7 mouse cellular contexts compared by ENCODE assay signal in the genomic region with DNA sequence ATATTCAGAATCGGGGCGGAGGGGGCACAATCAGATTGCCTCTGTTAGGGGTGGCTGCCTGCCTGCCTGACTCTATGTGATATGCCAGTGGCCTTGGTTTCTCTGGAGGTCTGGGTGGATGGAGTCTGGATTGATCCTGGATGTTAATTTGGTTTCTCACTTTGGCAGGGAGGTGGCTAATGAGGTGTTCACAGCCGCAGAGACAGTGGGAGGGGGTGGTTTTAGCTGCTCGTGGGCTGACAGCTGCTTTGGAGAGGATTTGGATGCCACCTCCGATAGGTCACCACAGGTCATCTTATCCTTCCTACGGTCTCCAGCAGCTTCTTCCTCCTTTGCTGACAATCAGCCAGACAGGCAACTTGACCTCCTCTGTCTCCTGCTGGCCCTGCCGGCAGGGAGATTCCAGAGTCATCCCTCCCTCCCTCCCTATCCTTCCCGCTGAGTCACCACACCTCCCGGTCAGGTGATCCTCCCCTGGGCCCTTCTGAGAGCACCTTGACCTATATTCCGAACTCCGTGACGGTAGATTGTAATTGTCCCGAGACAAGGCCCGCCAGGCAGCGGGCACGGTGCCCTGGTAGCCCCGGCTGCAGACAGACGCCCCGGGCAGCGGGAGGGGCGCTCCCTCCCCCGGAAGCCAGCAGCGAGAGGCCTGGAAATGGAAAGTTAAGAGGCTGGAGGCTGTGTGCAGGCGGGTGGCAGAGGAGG. TPM values are rescaled to one million over a fixed set of nuclear protein-coding genes. Genes with fewer than 3 reads are reported as not detected.
DNase-seq lines count a peak whose midpoint lies in the region; ATAC-seq and TF ChIP-seq lines count a peak whose summit lies in the region.

No protein-coding gene starts in this region.

- H3K9me3 ChIP-seq in embryonic facial prominence, embryonic 13.5 days: no peaks in the 10 kb centered on the region
- no peaks in the 10 kb centered on the region for H3K9me3 ChIP-seq in limb, embryonic 14.5 days (ENCODE audit: control insufficient read depth, low read length)
- H3K9me3 ChIP-seq in midbrain, embryonic 15.5 days: no peaks in the 10 kb centered on the region

- WGBS in embryonic facial prominence, embryonic 13.5 days: 1% methylated on average over 24 of the region's 24 CpGs
- WGBS in limb, embryonic 14.5 days: 2% methylated on average over 23 of the region's 24 CpGs
- 1% methylated on average over 24 of the region's 24 CpGs for WGBS in midbrain, embryonic 15.5 days

- peak; percentile 93 for DNase-seq in adrenal gland, postnatal 14 days
- peak; percentile 86 to 87 for DNase-seq in heart, adult 9 months (ENCODE audit: low spot score in 2 of 2)
- peak; percentile 94 for DNase-seq in kidney, adult 9 months
- peak; percentile 31 for DNase-seq in limb, embryonic 14.5 days (ENCODE audit: low spot score)
- peak; percentile 22 to 51 for DNase-seq in spleen, postnatal 10 days (ENCODE audit: low spot score in 2 of 2)

- H3K4me1 ChIP-seq in embryonic facial prominence, embryonic 13.5 days: peaks cover 32% of the 10 kb centered on the region
- H3K4me1 ChIP-seq in limb, embryonic 14.5 days (ENCODE audit: control insufficient read depth, insufficient read depth, low read length): peaks cover 22% of the 10 kb centered on the region
- peaks cover 21% of the 10 kb centered on the region for H3K4me1 ChIP-seq in midbrain, embryonic 15.5 days

- 0 out of 2 replicates have a peak, but pooled peaks cover 3% of the 10 kb centered on the region for H3K36me3 ChIP-seq in embryonic facial prominence, embryonic 13.5 days
- no peaks in the 10 kb centered on the region for H3K36me3 ChIP-seq in limb, embryonic 14.5 days (ENCODE audit: control insufficient read depth, insufficient read depth, low read length)
- no peaks in the 10 kb centered on the region for H3K36me3 ChIP-seq in midbrain, embryonic 15.5 days (replicated peaks)

- TF ChIP-seq POLR2A in limb, embryonic 14.5 days (IDR thresholded peaks at IDR 0.05; ENCODE audit: borderline replicate concordance, extremely low read depth, insufficient read depth, insufficient read length): no peak

- peak overlapping the region; percentile 90 for H3K27ac ChIP-seq in embryonic facial prominence, embryonic 13.5 days
- peak overlapping the region; percentile 77 for H3K27ac ChIP-seq in limb, embryonic 14.5 days (replicated peaks; ENCODE audit: low read depth, low read length)
- peak overlapping the region; percentile 84 for H3K27ac ChIP-seq in midbrain, embryonic 15.5 days

- peak overlapping the region; percentile 83 for H3K4me2 ChIP-seq in embryonic facial prominence, embryonic 13.5 days
- H3K4me2 ChIP-seq in limb, embryonic 14.5 days (replicated peaks; ENCODE audit: low read depth, low read length, severe bottlenecking): peak overlapping the region; percentile 70
- H3K4me2 ChIP-seq in midbrain, embryonic 15.5 days: peak overlapping the region; percentile 68

- H3K9ac ChIP-seq in embryonic facial prominence, embryonic 13.5 days: peak overlapping the region; percentile 72
- H3K9ac ChIP-seq in limb, embryonic 14.5 days (ENCODE audit: low read depth, low read length, severe bottlenecking): peak overlapping the region; percentile 57
- peak overlapping the region; percentile 38 for H3K9ac ChIP-seq in midbrain, embryonic 15.5 days

- peak; percentile 34; the same call in 1 of the 2 replicates for ATAC-seq in embryonic facial prominence, embryonic 13.5 days (ENCODE audit: insufficient number of reproducible peaks, insufficient read depth, low FRiP score, low TSS enrichment, low read depth)
- peak; percentile 66 for ATAC-seq in limb, embryonic 14.5 days (ENCODE audit: low FRiP score, low read depth)
- peak; percentile 57 for ATAC-seq in midbrain, embryonic 15.5 days (replicated peaks)

- H3K4me3 ChIP-seq in embryonic facial prominence, embryonic 13.5 days: peak overlapping the region; percentile 48
- H3K4me3 ChIP-seq in limb, embryonic 14.5 days (replicated peaks; ENCODE audit: low read length): peak overlapping the region; percentile 39
- peak overlapping the region; percentile 36 for H3K4me3 ChIP-seq in midbrain, embryonic 15.5 days

- H3K27me3 ChIP-seq in embryonic facial prominence, embryonic 13.5 days: no peaks in the 10 kb centered on the region
- H3K27me3 ChIP-seq in limb, embryonic 14.5 days (ENCODE audit: control insufficient read depth, insufficient read depth, low read length): no peaks in the 10 kb centered on the region
- no peaks in the 10 kb centered on the region for H3K27me3 ChIP-seq in midbrain, embryonic 15.5 days (replicated peaks)

RNA-seq across cellular contexts. Expression of a gene that starts 48.7 kb away (rescaled TPM):
- 86.3 and 94.8 TPM in 2 replicates for total RNA-seq in adrenal gland, postnatal 14 days (2021)
- polyA plus RNA-seq in embryonic facial prominence, embryonic 13.5 days (2015; fragmentation: Nextera tagmentation; extraction: Ambion mirVana): 95.1 and 108 TPM in 2 replicates
- polyA plus RNA-seq in limb, embryonic 14.5 days (2012; rRNA removed): 97.2 and 127 TPM in 2 replicates
- 143 and 153 TPM in 2 replicates for polyA plus RNA-seq in limb, embryonic 14.5 days (2014; fragmentation: Nextera tagmentation; extraction: Ambion mirVana)
- 79.5 and 81.7 TPM in 2 replicates for polyA plus RNA-seq in midbrain, embryonic 15.5 days (2015; fragmentation: Nextera tagmentation; extraction: Ambion mirVana)

RNA-seq across cellular contexts. Expression of a gene that starts 59.7 kb away (rescaled TPM):
- not detected in 2 replicates for total RNA-seq in adrenal gland, postnatal 14 days (2021)
- 0.37 TPM in 1 of 2 replicates, not detected in the other for polyA plus RNA-seq in embryonic facial prominence, embryonic 13.5 days (2015; fragmentation: Nextera tagmentation; extraction: Ambion mirVana)
- polyA plus RNA-seq in limb, embryonic 14.5 days (2012; rRNA removed): not detected in 2 replicates
- not detected in 2 replicates for polyA plus RNA-seq in limb, embryonic 14.5 days (2014; fragmentation: Nextera tagmentation; extraction: Ambion mirVana)
- polyA plus RNA-seq in midbrain, embryonic 15.5 days (2015; fragmentation: Nextera tagmentation; extraction: Ambion mirVana): 0.23 and 0.65 TPM in 2 replicates

Comparison
In these comparisons a context has a peak if more than half of its experiments do, and no peak if none do; other contexts are left out.
1. Peak in every context shown above with its lines: DNase-seq, ATAC-seq, H3K4me3 ChIP-seq and H3K27ac ChIP-seq.
2. DNase-seq: peak in every context shown above with its lines; median percentile 94 in kidney, adult 9 months; 93 in adrenal gland, postnatal 14 days; 86 in heart, adult 9 months; 36 in spleen, postnatal 10 days; 31 in limb, embryonic 14.5 days.